Mouse (Mus musculus): ENCODE measurements around the gene Nckap1. TPM values are rescaled to one million over a fixed set of nuclear protein-coding genes. Genes with fewer than 3 reads are reported as not detected.

Gene Nckap1
- polyA plus RNA-seq, 1 experiment from 2014 or later: 73.3 TPM

DNA sequence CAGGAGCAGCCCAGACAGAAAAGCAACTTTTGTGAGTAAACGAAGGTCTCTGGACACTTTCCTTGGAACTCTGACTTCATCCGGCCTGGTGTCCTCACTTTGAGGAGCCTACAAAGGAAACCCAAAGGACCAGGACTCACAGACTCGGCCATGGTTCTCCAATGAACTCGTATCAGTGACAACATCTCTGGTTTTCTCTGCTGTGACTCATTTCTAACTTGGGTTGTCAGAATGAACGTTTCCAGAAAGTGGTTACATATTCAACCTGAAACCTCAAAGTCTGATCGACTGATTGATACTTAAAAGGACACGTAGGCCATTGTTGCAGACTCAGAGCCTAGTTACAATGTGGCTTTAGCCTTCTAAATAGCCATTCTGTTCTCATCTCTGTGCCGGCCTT is 119.4 kb downstream of the Nckap1 start:
- H3K27ac ChIP-seq: no peak overlapping the region
- WGBS: 86% methylated on average over 8 of the region's 8 CpGs
- no peak overlapping the region for H3K4me3 ChIP-seq
- no peak for DNase-seq (ENCODE audit: low spot score)
- peaks cover 5% of the 10 kb centered on the region for H3K4me1 ChIP-seq
- no peaks in the 10 kb centered on the region for H3K36me3 ChIP-seq
- no peaks in the 10 kb centered on the region for H3K9me3 ChIP-seq (replicated peaks)
- H3K27me3 ChIP-seq (ENCODE audit: low read depth, poor library complexity, severe bottlenecking): no peaks in the 10 kb centered on the region

MicroRNAs encoded within 50 kb of the gene (microRNA counts, 519-probe panel; counts per million panel counts)
- 684 counts per million, percentile 72 among the panel's probes with 10 or more counts for microRNA mmu-miR-684

Small RNA genes within 50 kb of the gene (microRNA-seq; reads per million reads assigned to microRNA genes)
- gene Mir684-1: not detected

Other genes with a start within 250 kb of the Nckap1 start
- gene Frzb, start 133.8 kb downstream of the Nckap1 start, polyA plus RNA-seq (2016; fragmentation: Nextera tagmentation; extraction: Ambion mirVana): 87.4 and 111 TPM in 2 replicates
- 13.2 and 14.1 TPM in 2 replicates for gene Dusp19, start 35.7 kb upstream of the Nckap1 start, polyA plus RNA-seq (2016; fragmentation: Nextera tagmentation; extraction: Ambion mirVana)
- 67.2 and 71.2 TPM in 2 replicates for gene Nup35, start 35.9 kb upstream of the Nckap1 start, polyA plus RNA-seq (2016; fragmentation: Nextera tagmentation; extraction: Ambion mirVana)